Mouse (Mus musculus) kidney, adult 9 months (tissue): ENCODE data around the gene Acot8.
A peak's percentile ranks its signal among the peaks of the same experiment; 100 is the strongest.

Experiments
- DNase-seq: peaks from one replicate; pipeline ENCODE4 v3.0.0; 2022

Gene Acot8

GRCm38 (mm10) chr2:164779481-164780086 is 25.1 kb downstream of the Acot8 start, which contains the start of gene Tnnc2:
Tnnc2 (minus strand) TSS chr2:164779967.
- no peak for DNase-seq

DNA sequence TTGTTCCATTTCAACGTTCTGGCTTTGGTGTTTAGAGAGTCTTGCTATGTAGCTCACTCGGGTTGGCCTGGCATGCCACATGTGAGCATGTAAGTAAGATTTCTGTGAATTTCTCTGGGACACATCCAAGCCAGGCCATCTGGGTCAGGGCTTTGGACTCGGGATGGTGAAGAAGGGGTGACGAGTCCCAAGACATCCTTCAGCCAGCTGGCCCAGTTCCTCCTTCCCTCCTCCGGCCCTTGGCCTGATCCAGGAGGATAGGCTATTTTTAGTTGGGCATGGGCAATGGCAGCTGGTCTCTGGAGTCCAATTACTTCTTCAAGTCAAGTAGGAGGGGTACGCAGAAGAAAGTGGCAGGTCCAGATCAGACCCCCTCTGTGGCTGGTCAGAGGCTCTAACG is 25.9 kb downstream of the Acot8 start:
- DNase-seq, result no peak

GRCm38 (mm10) chr2:164778015-164778287 is 26.7 kb downstream of the Acot8 start:
- no peak for DNase-seq

- DNase-seq, result no peak
Measured at GRCm38 (mm10) chr2:164777246-164778014, 27.3 kb downstream of the Acot8 start.

DNA sequence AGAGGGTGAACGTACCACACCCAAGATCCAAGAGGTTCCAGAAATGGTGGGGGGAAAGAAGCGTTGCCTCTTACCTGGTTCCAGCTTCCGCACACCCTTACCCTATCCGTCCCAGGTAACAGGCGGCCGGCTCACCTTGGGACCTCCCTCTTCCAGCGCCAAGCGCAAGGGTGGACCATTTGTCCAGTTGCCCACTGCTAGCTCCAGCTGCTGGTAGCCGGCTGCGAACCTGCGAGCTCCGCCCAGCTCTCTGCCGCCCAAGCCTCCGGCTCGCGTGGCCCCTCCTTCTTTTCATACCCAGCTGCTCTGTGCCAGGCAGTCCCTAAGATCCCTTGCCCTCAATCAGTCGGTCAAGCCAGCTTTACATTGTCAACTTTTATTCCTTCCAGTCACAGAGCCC is 27.9 kb downstream of the Acot8 start:
- no peak for DNase-seq

DNA sequence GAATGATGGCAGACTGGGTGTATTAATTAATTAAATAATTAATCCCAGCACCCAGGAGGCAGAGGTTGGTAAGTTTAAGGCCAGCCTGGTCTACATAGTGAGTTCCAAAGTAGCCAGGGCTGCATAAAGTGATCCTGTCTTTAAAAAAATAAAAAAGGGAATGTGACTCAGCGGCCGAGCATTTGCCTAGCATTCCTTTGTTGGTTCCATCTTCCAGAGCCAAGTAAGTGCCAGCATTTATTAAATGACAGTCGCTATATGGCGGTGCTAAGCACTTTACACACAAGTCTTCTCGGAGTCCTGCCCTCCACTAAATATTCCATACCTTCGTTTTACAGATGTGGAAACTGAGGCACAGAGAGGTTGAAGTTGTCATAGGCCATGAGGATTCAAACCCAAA is 28.6 kb downstream of the Acot8 start:
- DNase-seq, result no peak

DNA sequence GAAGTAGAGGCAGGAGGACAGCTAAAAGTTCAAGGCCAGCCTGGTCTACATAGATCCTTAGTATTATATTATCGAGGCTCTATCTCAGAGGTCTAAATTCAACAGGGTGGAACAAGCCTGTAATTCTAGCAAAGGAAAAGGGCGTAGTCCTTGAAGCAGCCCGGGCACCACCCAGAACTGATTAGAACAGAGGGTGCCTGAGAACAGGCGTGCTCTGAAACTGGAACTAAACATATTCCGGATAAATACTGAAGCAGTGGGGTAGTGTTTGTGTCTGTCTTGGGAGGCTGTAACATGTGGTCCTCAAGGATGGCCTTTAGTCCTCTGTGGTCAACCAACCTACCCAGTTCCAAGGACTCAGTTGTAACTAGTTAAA is 30.7 kb downstream of the Acot8 start:
- no peak for DNase-seq

DNA sequence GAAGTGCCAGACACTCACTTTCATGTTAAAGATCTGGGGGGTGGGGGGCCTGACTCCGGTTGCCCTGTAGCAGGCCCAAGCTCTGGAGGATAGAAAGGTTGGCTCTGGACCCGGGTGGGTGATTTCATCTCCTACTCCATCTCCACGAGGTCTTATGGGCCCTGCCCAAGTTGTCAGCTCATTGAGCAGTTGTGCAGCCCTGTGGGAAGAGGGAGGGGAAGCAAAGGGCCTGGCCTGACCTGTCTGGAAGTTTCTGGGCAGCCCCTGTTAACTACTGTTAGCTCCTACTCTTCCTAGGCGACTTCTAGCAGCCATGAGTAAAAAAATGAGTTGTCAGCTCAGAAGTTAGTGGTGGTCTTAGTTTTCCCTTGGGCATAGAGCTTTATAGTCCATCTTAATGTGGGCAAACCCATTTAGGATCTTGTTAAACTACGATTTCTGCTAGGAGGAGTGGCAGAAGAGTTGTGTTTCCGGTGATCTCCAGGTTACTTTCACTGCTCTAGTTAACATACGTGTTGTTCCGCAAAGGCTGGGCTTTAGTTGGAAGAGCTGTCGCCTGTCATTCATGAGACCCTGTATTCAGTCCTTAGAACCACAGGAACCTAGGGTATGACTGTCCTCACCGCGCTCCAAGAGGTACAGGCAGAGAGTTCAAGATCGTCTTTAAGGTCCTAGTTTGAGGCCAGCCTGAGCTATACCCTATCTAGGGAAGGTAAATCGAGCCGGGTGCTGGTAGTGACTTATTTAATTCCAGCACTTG is 31.3 kb downstream of the Acot8 start:
- no peak for DNase-seq

- no peak for DNase-seq
Measured at GRCm38 (mm10) chr2:164771123-164771522, 33.6 kb downstream of the Acot8 start.

- DNase-seq, result peak; percentile 13
Measured at GRCm38 (mm10) chr2:164770279-164770678, 34.4 kb downstream of the Acot8 start.

DNA sequence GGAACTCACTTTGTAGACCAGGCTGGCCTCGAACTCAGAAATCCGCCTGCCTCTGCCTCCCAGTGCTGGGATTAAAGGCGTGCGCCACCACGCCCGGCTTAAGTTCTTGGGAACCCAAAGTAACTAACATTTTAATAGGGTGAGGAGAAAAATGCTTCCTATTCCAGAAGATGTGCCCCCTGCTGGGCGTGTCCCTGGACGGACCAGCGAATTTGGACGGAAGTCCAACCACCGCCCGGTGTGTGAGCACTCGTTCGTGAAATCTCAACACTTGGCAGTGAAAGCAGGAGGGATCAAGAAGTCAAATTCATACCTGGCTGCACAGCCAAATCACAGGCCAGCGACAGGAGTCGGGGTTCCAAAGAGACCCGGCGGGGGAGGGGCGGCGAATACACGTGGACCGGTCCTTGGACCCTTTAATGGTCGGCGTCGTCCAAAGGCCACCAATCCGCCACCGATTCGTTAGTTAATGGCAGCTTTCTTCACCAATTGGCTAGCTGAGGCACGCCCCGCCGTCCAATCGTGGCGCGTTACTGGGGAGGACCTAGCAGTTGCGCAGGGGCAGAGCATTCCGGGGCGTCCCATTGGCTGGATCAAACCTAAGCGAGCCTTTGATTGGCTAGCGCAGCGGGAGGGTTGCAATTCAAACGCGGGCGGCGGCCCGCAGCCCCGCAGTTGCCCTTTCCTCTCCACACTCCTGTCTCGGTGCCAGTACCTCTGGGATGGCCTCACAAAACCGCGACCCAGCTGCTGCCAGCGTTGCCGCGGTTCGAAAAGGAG is 35.2 kb downstream of the Acot8 start, which contains the start of gene Ube2c:
TSS of gene Ube2c (plus strand) at position 641 of the 780 bp plus-strand sequence.
- DNase-seq, result peak; percentile 99

GRCm38 (mm10) chr2:164767812-164768540 is 36.7 kb downstream of the Acot8 start:
- DNase-seq, result peak; percentile 23

DNA sequence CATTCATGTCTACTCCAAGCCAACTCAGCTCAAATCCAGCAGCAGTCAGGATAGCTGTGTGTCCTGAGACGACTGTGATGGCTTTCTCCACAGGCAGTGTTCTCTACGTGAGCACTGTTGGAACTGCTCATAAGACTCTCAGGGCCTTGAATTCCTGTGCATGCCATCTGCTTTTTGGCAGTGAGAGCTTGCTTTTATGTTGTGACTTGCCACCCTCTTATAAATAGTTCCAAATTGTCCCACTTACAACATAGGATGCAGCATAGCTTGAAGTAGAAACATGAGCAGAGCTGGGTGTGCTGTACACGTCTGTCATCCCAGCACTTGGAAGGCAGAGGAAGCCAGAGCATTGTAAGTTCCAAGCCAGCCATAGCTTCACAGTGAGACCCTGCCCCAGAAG is 38.8 kb downstream of the Acot8 start:
- no peak for DNase-seq

DNA sequence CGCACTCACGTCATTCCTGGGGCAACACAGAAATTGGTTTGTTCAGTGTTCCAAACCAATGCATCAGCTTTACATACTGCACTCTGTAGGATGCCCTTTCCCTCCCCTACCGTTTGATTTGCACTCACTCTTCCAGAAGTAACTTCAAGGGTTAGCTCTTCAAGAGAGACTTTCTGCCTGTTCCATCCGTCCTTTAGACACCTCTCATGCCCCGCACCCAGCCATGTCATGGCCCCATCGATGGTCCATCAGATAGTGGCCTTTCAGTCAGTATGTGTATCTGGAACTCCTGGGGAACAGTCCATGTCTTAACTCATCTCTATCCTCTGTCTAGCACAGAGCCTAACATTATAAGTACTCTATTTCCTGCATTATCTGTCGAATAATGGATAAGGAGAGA is 42.1 kb downstream of the Acot8 start:
- no peak for DNase-seq

DNA sequence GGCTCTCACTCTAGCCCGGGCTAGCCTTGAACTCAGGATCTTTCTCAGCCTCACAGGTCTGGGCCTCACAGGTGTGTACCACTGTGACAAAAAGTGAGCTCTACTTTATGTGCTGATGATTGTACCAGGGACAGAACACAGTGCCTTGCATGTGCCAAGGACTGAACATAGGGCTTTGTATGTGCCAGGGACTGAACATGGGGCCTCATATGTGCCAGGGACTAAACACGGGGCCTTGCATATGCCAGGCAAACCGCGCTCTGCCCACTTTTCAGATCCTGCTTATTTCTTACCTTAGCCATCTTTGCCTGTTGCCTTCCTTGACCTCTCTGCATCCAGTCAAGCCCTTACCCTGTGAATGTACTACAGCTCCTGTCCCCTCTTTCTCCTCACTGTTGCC is 42.7 kb downstream of the Acot8 start:
- no peak for DNase-seq

- DNase-seq, result no peak
Measured at GRCm38 (mm10) chr2:164761502-164761901, 43.2 kb downstream of the Acot8 start.

GRCm38 (mm10) chr2:164760059-164760833 is 44.4 kb downstream of the Acot8 start:
- DNase-seq, result no peak

- DNase-seq, result no peak
Measured at GRCm38 (mm10) chr2:164758692-164759091, 46.0 kb downstream of the Acot8 start.

- DNase-seq, result no peak
Measured at GRCm38 (mm10) chr2:164757841-164758240, 46.8 kb downstream of the Acot8 start.

DNA sequence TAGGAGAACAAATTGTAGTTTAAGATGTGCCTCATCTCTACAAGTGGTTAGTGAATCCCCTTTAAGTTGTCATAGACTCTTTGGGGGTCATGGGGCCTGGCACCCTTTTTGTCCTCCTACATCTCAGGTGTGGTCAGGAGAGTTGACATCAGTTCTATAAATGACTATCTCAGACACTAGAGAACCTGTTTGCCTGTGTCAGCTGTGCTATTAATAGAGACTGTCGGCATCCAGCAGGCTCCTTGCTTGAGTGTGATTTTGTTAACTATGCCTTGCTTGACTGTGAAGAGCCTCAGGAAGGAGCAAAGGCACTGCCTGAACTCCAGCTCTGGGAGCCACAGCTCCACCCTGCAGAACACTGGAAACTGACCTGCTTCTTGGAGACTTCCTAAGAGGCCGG is 49.9 kb downstream of the Acot8 start:
- DNase-seq, result no peak

DNA sequence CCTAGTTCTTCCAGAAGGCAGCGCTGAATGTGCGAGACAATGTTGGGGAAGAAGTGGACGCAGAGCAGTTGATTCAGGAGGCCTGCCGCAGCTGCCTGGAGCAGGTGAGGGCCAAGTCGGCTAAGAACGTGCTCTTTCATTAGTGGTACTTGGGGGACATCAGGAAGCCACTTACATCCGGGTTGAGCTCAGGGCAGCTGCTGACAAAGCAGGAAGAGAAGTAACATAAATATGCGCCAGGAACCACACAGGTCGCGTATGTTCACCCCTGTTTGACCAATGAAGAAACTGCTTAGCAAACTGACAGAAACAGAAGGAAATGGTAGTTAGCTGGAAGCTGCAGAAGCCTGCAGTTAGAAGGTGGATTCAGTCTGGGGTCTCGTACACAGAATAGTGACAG is 50.6 kb downstream of the Acot8 start:
- DNase-seq, result no peak

DNA sequence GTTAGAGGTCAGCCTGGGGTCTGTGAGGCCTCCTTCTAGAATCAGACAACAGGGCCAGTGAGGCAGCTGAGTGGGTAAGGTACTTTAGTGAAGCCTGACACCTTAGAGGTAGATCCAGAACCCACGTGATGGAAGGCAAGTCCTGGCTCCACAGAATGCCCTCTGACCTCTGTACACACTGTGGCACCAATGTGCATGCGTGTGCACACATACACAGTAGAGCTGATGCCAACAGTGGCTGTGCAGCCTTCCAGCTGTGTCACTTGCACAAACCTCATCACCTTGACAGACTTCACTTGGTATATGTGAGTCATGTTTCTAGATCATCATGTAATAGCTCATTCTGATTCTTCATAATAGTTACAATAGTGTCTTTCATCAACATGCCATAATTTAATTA is 52.2 kb downstream of the Acot8 start:
- DNase-seq, result no peak
